Mouse (Mus musculus) granulocyte monocyte progenitor cell, adult 5-6 weeks (primary cell): ENCODE data around the gene Catsperg2. TPM values are rescaled to one million over a fixed set of nuclear protein-coding genes. Genes with fewer than 3 reads are reported as not detected.
"Not testable (repeated sequence)": the region's sequence is repeated elsewhere in the genome, so short reads cannot be mapped to it uniquely, and the experiment has no call there.

Experiments
- ATAC-seq: replicated peaks from 2 replicates; pipeline ENCODE4 v1.8.0; 2016; ENCODE audit warnings: mild to moderate bottlenecking, moderate TSS enrichment, inconsistent platforms; ENCODE audit not compliant: poor library complexity, severe bottlenecking
- total RNA-seq, 2 experiments: library from RNA; stranded (forward) in 1 of 2; stranded (reverse) in 1 of 2; fragments of 200-712, 200-1000 nt in 1 of 2; fragments of >200 nt in 1 of 2; fragmentation: Nextera tagmentation in 1 of 2; gene quantifications; 2 replicates each; pipeline ENCODE4 v1.2.3; 2014 to 2017

Gene Catsperg2
- total RNA-seq (2014; fragmentation: Nextera tagmentation) (not detected in 2 replicates), total RNA-seq (2017) (not detected in 2 replicates)

DNA sequence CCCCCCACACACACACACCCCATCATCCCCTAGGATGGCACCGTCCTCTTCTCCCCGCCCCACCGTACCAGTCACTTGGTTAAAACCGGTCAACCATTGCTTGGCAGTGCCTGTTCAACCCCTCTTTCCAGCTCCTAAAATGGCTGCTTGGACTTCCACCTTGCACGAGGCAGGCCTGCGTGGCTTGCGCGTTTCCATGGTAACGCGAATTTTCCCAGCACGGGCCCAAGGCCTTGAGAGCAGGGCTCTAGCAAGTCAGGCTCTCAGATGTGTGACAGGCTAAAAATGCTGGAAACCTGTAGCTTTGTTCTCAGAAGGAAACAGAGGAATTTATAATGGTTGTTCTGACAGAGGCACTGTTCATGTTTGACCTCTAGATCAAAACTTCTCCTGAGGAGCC lies at the start of gene Catsperg2:
Gene Catsperg2, minus strand, starts transcription at position 173 of the 400 bp plus-strand sequence.
- not testable (repeated sequence) for ATAC-seq

DNA sequence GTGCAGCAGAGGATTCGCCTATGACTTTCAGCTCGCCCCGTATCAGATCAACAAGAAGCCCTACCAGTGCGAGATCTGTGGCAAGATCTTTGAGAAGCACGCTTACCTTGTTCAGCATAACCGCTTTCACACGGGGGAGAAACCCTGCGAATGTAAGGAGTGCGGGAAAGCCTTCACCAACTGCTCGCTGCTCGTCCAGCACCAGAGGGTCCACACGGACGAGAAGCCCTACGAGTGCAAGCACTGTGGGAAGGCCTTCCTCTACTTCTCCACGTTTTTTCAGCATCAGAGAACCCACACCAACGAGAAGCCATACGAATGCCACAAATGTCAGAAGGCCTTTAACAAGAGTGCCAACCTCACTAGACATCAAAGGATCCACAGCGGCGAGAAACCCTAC lies 49.7 kb upstream of the Catsperg2 start:
- no peak for ATAC-seq

DNA sequence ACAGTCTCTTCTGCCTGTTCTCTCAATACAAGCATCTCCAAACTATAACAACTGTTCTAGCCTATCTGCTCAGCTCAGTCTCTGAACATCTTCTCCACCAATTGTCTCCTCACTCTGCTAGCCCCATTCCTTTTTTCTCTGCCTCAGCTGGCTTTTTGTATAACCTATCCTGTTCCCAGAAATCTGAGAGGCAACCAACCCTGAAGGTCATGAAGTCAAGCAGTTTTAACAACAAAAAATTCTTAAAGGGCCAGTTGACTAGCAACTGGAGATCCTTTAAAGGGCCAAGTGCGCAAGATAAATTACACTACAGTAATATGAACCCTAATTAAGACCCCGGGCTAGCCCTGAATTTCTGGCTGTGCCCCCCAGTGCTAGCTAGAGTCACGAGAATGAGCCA lies 47.5 kb upstream of the Catsperg2 start:
- ATAC-seq, result no peak

DNA sequence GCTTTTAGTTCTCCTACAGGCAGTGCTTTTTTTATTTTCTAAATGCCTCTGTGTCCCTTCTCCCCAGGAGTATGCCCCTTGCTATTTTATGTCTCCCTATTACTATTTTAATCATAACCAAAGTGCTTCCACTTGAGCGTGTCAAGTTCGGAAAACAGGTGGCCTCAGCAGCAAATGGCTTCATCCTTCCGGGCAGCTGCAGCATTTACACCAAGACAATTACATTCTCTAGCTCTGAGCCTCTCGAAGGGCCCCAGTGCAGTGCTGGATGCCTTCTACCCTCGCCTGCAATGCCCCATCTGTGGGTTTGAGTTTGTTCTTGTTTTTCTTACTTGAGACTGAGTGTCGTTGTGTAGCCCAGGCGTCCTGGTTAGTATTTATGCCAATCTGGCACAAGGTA lies 46.7 kb upstream of the Catsperg2 start:
- ATAC-seq, result no peak

DNA sequence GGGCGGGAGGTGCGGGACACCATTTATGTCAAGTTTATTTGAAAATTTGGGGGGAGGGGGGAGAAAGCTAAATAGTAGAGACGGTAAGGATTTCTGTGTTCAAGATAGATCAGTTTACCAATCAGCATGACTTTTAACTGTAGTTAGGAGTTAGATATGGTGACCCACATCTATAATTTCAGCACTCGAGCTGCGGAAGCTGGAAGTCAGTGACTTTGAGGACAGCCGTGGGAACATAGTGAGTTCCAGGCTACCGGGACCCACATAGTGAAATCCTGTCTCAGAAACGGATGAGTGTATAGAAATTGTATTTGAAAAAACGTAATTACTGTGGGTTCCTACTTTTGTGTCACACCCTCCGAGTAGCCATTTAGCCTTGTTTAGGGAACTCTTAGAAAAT lies 42.1 kb upstream of the Catsperg2 start:
- no peak for ATAC-seq

DNA sequence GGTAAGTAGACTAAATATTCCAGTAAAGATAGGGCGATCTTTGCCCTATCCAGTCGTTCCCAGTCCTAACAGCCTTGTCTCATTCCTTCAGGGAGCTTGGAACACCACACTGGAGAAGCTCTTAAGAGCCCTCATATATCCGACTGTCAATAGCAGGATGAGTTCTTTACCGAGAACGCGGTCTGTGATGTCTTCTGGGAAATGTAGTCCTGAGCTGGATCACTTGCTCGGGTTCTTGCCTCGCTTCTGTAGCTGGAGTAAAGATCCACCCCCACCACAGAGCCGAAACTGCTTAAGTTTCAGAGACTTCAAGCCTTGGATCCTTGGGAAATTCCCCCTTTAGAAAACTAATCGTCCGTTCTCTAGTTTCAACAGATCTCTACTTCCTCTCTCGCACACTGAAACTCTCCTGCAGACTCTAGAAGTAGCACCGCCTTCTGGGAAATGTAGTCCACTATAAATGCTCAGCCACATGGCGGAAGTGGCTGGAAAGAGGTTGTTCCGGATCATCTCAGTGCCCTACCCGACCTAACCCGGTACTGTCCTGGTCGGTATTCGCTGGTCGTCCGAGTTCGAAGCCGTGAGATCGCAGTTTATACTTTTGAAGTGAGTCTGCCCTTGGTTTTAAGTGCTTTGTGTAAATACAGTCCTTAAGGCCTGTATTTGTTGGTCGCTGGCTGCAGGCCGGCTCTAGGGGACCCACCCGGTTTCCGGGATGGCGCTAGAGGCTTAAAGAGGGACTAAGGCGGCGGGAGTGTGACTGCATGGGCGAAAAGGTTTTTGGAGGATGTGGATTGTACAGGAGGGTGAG lies 41.5 kb upstream of the Catsperg2 start, which contains the start of gene Zfp84:
Gene Zfp84, plus strand, starts transcription at position 463 of the 811 bp plus-strand sequence.
- peak; percentile 92 for ATAC-seq

DNA sequence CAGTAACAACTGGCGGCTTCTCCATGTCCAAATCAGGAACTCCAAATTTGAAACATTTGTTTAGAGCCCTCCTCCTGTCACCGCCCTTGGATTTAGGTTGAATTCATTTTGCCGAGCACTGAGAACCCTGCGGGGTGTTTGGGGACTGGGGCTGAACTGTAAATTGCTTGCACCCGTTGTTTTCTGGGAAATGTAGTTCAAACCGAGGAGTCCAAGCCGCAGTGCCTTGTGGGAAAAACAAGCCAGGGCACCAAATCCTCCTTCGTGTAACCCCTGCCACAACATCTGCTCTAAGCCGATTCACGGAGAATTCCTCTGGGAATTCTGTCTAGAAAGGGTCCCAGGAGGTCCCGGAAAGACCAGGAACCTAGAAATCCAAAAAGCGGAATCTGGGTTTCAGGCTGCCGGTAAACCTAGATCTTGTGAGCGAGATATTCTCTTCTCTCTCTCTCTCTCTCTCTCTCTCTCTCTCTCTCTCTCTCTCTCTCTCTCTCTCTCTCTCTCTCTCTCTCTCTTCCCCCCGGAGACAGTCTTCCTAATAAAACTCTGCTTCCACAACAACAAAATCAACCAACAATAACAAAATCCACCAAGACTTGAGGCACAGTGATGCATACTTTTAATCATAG lies 40.3 kb upstream of the Catsperg2 start:
- peak; percentile 57 for ATAC-seq

DNA sequence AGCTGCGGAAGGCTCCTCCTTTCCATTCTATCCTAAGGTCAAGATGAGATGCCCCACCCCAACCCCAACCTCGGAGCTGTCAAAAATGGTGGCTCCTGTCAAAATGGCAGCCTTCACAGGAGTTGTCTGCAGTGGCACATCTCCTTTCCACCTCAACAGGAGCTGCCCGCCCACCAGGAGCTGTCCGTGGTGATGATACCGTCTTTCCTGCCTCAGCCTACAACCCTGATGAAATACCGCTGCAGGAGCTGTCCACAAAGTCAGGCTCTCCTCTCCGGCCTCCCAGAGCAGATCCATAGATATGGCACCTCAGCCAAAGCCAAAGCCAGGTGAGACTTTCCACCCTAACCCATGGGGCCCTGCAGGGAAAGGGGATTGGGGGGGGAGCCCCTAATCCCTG lies 37.9 kb upstream of the Catsperg2 start:
- no peak for ATAC-seq

DNA sequence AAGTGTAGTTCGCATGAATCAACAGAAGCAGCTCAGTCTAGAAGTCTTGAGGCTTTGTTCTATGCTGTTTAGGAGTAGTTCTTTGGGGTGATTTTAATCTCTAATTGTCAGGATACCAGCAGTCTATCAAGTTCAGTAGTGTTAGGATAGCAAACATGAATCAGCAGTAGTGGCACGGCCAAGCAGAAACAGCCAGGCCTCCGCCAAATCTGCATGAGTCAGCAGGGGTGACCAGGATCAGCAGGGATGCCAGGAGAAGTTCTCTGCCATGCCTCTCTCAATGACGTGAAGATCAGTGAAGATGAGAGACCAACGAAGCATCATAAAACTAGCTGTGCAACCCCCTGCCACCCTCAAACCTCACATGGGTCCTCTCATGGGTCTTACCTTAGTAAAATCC lies 33.6 kb upstream of the Catsperg2 start:
- no peak for ATAC-seq

DNA sequence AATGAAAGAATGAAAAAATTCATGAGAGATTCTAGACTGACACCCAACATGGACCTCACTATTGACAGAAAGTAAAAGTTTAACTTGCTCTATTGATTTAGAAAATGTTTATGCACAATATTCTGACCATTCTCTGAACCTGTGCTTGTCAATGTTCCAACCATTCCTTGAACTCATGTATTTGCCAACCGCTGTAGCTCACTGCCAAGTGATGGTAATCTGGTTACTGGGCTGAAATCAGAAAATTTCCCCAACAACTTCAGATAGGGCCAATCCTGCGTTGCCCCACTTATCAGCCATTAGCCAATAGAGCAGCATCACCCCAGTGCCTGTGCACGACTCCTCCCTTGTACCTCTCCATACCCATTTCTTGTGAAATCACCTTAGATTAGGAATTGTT lies 15.4 kb upstream of the Catsperg2 start:
- ATAC-seq, result no peak

DNA sequence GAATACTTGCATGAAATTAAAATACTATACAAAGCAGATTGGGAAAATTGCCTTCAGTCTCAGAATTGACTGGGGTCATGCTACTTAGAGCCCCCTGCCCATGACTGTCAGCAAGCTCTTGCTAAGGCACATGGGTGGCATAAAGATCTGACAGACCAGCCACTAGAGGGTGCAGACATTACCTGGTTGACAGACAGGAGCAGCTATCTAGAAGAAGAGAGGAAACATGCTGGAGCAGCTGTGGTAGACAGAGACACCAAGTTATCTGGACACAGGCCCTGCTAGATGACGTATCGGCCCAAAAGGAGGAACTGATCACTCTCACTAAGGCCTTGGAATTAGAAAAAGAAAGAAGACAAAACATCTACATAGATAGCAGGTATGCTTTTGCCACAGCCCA lies 1.2 kb upstream of the Catsperg2 start:
- no peak for ATAC-seq

DNA sequence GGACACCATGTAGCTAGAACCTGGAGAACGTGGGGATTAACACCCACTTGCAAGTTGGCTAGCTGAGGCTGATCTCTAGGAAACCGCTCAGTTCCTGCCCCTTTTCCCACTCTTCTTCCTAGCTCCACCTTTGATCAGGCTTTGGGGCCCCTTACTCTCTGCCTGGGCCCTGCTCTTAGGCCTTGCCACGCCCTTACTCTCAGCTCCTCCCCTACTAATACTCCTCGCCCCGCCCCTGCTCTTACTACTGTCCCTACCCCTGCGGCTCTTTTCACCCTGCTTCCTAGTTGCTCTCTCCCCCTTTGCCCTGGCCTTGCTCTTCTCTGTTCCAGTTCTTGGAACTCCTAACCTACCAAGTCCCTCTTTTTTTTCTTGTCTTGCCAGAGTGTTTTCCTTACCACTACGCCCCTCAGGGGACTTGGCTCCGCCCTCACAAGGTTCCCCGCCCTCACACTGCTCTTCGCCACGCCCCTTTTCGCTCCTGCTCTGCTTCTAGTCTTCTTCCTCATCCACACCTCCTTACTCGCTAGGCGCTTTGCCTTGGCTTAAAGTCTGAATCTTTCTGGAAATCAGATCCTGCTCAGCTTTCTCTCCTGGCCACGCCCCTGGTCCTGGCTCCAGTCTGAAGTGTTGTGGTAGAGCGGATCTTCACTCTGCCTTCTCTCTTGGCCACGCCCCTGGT lies 1.2 kb downstream of the Catsperg2 start:
- ATAC-seq, result peak; percentile 65

DNA sequence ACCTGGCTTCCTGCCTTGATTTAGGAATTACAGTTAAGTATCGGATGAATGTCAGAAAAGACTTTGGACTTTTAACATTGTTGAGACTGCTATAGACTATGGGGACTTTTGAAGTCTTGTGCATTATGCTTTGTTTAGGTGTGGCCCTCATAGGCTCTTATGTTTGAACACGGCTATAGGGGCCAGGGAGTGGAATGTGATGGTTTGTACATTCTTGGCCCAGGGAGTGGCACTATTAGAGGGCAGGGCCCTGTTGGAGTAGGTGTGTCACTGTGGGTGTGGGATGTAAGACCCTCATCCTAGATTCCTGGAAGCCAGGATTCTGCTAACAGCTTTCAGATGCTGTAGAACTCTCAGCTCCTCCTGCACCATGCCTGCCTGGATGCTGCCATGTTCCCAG lies 17.9 kb downstream of the Catsperg2 start:
- ATAC-seq, result not testable (repeated sequence)

DNA sequence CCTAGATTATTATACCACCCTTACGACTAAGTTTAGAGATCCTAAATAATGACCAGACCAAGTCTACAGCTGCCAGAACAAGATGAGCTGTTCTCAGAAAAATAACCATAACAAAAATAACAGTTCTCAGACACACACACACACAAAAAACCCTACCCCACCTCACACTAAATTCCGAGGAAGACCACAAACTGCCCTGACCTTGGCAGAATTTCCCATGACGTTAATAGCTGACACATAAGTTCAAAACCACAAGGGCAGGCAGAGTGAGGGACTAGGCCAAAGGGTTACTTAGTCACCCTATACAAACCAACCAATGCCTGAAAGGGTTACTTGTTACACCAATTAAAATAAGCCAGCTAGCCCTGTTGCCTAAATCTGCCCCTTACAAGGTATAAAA lies 31.6 kb downstream of the Catsperg2 start:
- ATAC-seq, result not testable (repeated sequence)

DNA sequence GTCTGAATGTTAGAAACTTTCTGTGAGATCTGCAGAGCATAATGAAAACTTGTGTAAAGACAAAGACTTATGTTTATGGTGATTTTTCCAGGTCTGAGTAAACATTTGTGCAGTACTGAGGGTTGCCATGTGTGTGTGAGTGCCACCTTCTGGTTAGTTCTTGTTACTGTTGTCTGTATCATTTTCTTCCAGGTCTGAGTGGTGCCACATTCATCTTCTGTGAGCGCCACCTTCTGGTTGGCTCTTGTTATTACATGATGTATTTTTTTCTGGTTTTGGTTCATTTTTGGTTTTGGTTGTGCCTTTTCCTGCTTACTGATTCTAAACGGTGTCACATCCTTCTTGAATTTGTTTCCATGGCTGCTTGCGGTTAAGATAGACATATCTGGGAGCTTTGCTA lies 45.0 kb downstream of the Catsperg2 start:
- no peak for ATAC-seq

Other genes with a start within 250 kb of the Catsperg2 start
- gene Sipa1l3, start 208.4 kb downstream of the Catsperg2 start, total RNA-seq (2014; fragmentation: Nextera tagmentation), result 39.4 and 43.1 TPM in 2 replicates
- gene Sipa1l3, start 208.4 kb downstream of the Catsperg2 start, total RNA-seq (2017), result 5.8 and 6.2 TPM in 2 replicates
- gene Zfp84, start 41.5 kb upstream of the Catsperg2 start, total RNA-seq (2014; fragmentation: Nextera tagmentation), result 13.8 and 16.9 TPM in 2 replicates
- gene Zfp84, start 41.5 kb upstream of the Catsperg2 start, total RNA-seq (2017), result 19.3 and 21.4 TPM in 2 replicates
- gene Zfp30, start 57.0 kb upstream of the Catsperg2 start, total RNA-seq (2014; fragmentation: Nextera tagmentation), result 0.36 TPM in 1 of 2 replicates, not detected in the other
- 0.69 and 0.93 TPM in 2 replicates for gene Zfp30, start 57.0 kb upstream of the Catsperg2 start, total RNA-seq (2017)
- gene Zfp790, start 89.1 kb upstream of the Catsperg2 start, total RNA-seq (2014; fragmentation: Nextera tagmentation), result 8.0 and 8.5 TPM in 2 replicates
- gene Zfp790, start 89.1 kb upstream of the Catsperg2 start, total RNA-seq (2017), result 10.5 and 18.4 TPM in 2 replicates
- 5.3 and 6.6 TPM in 2 replicates for gene Zfp940, start 126.6 kb upstream of the Catsperg2 start, total RNA-seq (2014; fragmentation: Nextera tagmentation)
- 3.9 and 4.6 TPM in 2 replicates for gene Zfp940, start 126.6 kb upstream of the Catsperg2 start, total RNA-seq (2017)
- 8.2 and 8.4 TPM in 2 replicates for gene Zfp420, start 132.9 kb upstream of the Catsperg2 start, total RNA-seq (2014; fragmentation: Nextera tagmentation)
- 2.8 and 4.3 TPM in 2 replicates for gene Zfp420, start 132.9 kb upstream of the Catsperg2 start, total RNA-seq (2017)
- 6.1 and 8.0 TPM in 2 replicates for gene Zfp27, start 179.5 kb upstream of the Catsperg2 start, total RNA-seq (2014; fragmentation: Nextera tagmentation)
- 10.9 and 13.4 TPM in 2 replicates for gene Zfp27, start 179.5 kb upstream of the Catsperg2 start, total RNA-seq (2017)
- gene Zfp383, start 181.2 kb upstream of the Catsperg2 start, total RNA-seq (2014; fragmentation: Nextera tagmentation), result 3.7 TPM in 1 of 2 replicates, not detected in the other
- 0.31 and 2.8 TPM in 2 replicates for gene Zfp383, start 181.2 kb upstream of the Catsperg2 start, total RNA-seq (2017)
- gene Zfp74, start 227.1 kb upstream of the Catsperg2 start, total RNA-seq (2014; fragmentation: Nextera tagmentation), result 10.7 and 12.4 TPM in 2 replicates
- 6.9 and 9.3 TPM in 2 replicates for gene Zfp74, start 227.1 kb upstream of the Catsperg2 start, total RNA-seq (2017)